Mouse (Mus musculus): Measurements from ENCODE around the gene Aqp12.

Gene Aqp12

DNA sequence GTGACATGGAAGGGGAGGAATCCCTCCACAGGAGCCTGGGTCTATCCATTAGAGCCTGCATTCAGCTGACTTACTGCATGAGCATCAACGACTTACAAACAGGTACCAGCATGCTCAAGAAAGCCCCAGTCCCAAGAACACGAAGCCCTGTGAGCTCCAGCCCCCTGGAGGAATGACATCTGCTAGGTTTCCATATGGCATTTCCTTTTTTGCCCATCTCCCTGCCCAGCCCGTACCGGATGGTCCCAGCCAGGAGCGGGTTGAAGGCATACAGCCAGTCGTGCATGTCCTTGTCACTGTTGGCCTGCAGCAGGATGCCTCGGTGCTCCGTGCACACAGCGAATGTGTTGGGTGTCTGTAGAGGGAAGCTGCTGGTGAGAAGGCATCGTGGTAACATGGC is 12.6 kb downstream of the Aqp12 start:
- no peak for DNase-seq

DNA sequence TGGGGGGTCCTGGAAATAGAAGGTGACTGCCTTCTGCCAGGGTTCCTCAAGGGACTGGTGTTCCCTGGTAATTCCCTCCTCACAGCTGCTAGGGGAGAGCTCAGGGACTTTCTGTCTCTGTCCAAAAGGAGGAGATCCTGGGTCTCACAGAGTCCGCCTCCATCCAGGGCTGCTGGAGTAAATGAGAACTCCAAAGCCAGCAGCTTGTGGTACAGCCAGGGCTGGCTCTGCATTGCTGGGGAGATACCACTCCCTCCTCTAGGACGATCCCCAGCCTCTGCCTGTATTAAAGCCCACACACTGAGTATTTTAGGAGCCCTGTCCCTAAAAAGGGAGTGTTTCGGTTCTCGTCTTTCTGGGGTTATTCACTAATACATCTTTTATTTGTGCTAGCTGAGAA is 14.5 kb downstream of the Aqp12 start:
- no peak for DNase-seq

DNA sequence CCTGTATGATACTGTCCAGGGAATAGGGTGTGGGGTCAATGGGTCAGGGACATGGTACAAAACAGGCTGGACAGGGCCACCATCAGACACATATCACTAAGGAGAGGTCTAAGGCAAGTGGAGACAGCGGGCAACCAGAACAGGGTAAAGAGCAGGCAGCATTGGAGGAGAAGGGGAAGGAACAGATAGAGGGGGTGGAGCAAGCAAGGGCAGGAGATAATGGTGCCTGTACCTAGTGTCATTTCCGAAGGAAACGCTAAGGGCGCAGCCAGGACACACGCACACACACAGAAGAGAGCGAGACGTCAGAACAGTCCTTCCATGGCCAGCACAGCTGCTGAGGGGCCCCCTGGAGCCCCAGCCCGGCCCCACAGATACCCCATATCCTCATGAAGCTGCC is 20.5 kb downstream of the Aqp12 start:
- no peak for DNase-seq

DNA sequence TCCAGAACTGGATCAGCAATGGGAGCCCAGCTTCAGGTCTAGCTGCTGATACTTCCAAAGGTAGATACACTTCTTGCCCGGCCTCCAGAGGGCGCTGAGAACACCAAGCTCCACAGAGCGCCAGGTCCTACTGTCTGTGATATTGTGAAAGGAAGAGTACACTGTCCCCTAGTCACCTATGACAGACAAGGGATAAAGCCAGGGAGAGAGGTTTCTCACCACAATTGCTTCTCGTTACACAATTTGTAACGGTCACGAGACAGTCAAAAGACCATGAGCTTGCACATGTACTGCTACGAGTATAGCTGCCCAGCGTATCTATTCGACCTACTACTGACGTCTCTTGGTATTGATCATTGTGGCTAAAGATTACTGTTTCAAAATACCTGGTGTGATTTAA is 23.3 kb downstream of the Aqp12 start:
- DNase-seq: no peak

DNA sequence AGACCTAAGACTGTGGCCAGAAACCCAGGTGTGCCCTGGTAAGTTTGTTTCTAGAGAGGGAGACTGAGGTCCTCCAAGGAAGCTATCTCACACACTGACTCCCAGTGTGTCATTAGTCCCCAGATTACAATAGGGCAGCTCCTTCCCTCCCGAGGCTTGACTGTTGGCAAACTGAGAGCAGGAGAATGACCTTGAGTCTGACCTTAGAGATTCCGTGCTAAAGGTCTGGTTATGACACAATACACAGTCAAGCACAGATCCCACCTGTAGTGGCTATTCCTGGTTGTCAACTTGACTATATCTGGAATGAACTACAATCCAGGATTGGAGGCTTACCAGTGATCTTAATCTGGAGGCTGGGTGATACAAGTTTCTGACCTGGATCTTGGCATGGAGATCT is 23.9 kb downstream of the Aqp12 start:
- DNase-seq: no peak

DNA sequence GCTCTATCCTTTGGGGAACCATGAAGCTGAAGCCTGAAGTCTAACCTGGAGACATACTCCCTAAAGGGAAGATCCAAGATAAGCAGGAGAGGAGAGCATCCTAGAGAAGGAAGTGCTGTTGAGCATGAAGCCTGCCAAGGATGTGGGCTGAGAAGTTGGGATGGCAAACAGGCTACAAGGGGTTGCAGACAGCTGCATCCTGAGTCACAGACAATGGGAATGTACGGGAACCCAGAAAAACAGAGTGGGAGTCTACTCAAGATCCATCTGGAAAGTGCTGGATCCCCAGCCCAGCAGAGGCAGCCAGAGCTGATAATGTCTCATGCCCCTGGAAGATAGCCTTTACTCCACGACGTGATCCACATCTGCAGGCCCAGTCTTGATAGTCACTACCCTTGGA is 25.1 kb downstream of the Aqp12 start:
- no peak for DNase-seq

DNA sequence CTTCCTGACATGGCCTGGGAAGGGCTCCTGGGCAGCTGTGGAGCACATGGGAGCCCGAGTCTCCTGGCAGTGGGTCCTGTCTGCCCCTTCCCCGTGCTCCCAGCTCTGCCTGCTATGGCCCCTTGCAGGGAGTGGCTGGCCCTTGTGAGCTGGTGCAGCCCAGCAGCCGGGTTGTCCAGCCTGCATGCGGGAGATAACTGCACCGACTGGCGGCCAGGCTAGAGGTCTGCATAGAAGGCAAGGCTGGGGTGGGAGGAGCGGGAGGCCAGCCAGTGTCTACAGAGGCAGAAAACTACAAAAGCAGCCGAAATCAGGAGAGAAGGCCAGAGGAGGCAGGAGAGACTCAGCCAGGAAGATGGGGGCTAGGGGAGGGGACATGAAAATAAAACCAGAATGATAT is 27.9 kb downstream of the Aqp12 start:
- DNase-seq: no peak

DNA sequence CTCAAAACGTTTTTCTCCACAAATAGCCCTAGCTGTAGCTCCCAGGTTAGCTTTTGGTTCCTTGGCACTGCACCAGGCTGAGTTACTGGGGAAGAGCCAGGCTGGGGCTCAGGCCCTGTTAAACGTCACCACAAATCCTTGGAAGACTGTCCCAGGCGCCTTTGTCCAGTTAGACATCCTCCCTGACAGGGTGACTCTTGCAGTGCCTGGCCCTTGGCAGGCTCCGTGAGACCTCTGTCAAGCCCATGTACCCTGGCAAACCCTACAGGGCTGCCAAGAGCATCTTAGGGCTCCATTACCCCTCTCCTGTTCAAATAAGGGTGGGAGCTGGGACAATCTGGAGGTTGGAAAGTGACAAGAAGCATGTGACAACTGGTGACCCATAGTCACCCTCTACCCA is 29.8 kb downstream of the Aqp12 start:
- DNase-seq: no peak

DNA sequence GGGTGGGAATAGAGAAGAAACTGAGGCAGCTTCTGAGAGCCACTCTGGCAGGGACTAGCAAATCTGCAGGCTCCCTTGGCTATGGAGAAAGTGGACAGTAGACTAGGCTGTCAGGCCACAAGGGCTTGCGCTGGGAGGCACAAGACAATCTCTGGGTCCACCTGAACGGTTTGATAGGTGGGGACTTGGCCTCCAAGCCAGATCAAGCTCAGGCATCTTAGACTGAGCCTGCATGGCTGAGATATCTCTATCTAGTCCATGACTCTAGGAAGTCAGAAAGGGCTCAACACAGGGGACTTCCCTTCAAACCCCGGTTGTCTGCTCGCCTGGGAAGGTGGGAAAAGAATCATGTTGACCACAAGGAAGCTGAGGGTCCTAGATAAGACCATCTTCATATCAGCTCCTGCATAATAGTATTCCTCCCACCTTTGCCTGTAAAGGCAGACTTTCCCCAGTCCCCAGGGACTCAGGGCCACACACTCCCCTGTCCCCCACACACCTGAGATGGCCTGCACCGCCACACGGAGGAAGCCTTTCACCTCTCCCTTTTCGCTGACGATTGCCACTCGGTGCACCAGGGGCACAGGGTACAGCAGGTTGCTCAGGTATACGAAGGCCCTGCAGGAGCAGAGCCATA is 40.1 kb downstream of the Aqp12 start:
- DNase-seq: no peak

DNA sequence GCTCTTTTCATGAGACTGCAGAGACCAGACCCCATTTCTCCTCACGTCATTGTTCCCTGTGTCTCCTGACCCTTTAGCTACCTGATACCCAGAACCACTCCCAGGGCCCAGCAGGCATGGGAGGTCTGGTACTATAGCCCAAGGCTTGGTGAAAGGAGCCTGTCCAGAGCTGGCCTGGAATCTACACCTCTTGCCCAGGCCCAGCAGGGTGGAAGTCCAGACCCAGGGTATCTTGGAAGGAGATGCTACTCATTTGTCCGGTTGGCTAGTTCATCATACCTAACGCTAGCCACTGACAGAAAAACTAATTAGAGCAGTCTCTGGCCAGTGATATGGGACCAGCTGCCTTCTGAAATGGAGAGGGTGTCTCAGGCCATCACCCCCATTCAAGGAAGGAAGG is 43.9 kb downstream of the Aqp12 start:
- DNase-seq: no peak

DNA sequence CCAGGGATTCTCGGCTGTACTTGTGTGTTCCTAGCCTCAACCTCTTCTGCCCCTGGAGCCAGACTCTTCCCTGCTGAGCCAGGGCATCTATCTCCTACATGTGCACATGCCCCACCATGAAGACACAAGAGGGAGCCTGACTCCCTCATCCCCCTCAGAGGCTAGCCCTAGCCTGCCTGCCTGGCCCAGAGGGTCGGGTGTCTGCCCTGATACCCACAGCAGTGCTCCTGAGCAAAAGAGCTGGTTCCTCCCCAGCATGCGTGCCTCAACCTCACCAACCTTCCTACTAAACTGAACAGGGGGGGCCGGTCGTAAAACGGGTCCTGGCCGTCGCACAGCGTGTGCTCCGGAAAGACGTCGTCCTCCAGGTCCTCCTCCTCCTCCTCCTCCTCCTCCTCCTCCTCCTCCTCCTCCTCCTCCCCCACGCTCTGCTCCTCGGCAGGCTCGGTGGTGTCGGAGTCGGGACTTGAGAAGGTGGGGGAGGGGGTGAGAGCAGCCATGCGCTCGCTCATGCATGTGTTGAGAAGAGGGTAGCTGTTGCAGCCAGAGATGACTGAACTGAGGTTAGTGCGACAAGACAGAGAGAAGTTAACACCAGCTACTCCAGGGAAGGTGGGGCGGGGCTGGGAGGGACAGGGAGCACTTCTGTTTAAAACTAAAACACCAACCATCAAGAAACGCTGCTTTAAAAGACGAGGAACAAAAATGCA is 45.1 kb downstream of the Aqp12 start:
- no peak for DNase-seq
